Mouse (Mus musculus): ENCODE results near the gene Lin52. TPM values are rescaled to one million over a fixed set of nuclear protein-coding genes. Genes with fewer than 3 reads are reported as not detected.

Gene Lin52
- total RNA-seq (2014; fragmentation: Nextera tagmentation) (21.6 and 25.2 TPM in 2 replicates), total RNA-seq (2017) (30.9 and 38.5 TPM in 2 replicates), polyA plus RNA-seq (2012) (0.67 and 1.0 TPM in 2 replicates)

DNA sequence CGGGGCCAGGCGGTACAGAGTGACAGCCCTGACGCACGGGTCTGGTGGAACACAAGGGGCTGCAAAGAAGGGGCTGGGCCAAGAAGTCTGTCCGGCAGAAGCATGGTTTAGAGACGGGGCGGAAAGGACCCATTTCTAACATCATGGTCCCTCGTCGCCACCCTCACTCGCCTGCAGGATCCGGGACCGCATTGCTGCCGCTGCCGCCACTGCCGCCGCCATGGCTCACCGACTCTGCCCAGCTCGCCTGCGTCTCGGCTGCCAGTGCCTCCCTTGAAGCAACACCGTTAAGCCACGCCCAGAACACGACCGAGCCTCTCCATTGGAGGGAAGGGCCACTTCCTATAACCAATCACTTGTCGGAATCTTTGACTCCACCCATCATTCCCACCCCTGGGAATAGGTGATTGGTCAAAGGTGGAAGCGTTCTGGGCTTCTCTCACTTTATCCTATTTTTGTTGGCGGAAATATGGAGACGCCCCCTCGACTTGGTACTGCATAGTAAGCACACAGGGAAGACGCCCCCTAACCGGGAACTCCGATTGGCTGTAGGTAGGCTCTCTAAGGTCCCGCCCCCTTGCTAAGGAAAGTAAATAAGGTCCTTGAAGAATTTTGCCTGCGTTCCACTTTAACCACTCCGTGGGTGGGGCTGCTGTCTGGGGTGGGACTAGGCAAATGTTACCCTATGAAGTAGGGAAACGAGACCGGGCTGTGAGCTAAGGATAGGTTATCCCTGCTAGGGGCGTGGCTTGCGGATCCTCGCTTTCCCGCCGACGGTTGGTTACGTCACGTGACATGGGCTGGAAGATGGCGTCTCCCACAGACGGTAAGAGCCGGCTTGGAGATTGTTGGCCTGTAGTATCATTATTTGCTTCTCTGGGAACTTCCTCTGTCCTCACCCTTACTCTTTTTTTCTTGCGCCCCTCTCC lies at the start of gene Lin52, which contains the start of gene Aldh6a1:
TSS of gene Lin52 (plus strand) at position 705 of the 929 bp plus-strand sequence.
TSS of gene Aldh6a1 (minus strand) at position 287 of the 929 bp plus-strand sequence.
- H3K4me3 ChIP-seq (ENCODE audit: low read depth, low read length), result peak within 1 kb of the TSS; percentile 79
- no peaks in the 10 kb centered on the region for H3K9me3 ChIP-seq (replicated peaks)
- H3K36me3 ChIP-seq (replicated peaks), result peaks cover 24% of the 10 kb centered on the region
- peaks cover 38% of the 10 kb centered on the region for H3K4me1 ChIP-seq (ENCODE audit: insufficient read depth, low read depth, low read length)
- ATAC-seq (ENCODE audit: extremely low read depth, insufficient number of reproducible peaks, low FRiP score, poor library complexity, severe bottlenecking), result peak; percentile 92
- peak; percentile 98 for DNase-seq (ENCODE audit: low spot score)
- TF ChIP-seq POLR2AphosphoS5 (IDR thresholded peaks at IDR 0.05; ENCODE audit: insufficient replicate concordance, low read depth, low read length), result no peak
- no peak for TF ChIP-seq CTCF (IDR thresholded peaks at IDR 0.05; ENCODE audit: low read depth, low read length)
- TF ChIP-seq GATA1 (IDR thresholded peaks at IDR 0.05; ENCODE audit: borderline replicate concordance, low read length), result no peak
- no peak for TF ChIP-seq TAL1 (conservative IDR thresholded peaks at IDR 0.05; ENCODE audit: low read depth, low read length)
- TF ChIP-seq GATA2 (IDR thresholded peaks at IDR 0.05; ENCODE audit: borderline replicate concordance, low read depth, low read length), result no peak
- peaks cover 9% of the 10 kb centered on the region for H3K27me3 ChIP-seq (ENCODE audit: insufficient read depth, low read length)

DNA sequence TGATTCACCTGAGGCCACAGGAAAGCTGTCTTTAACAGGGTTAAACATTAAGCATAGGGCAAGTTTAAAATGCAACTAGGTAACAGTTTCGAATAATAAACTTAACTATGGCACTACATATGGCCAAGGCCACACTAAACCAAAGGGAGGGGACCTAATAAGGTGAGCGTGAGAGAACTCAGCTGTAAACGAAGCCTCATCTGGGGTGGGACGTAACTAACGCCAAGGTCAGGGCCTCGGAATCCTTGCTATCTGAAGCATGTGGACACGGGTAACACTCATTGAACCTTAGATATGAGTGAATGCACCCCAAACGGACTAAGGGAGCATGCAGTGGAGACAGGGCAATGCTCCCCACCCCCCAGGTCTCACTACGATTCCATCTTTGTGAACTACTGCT lies 48.3 kb upstream of the Lin52 start:
- H3K4me1 ChIP-seq (ENCODE audit: insufficient read depth, low read depth, low read length), result peaks cover 28% of the 10 kb centered on the region
- DNase-seq (ENCODE audit: low spot score) (no peak), ATAC-seq (ENCODE audit: extremely low read depth, insufficient number of reproducible peaks, low FRiP score, poor library complexity, severe bottlenecking) (no peak)
- H3K4me3 ChIP-seq (ENCODE audit: low read depth, low read length), result no peak overlapping the region
- H3K27me3 ChIP-seq (ENCODE audit: insufficient read depth, low read length), result no peaks in the 10 kb centered on the region
- TF ChIP-seq POLR2AphosphoS5 (IDR thresholded peaks at IDR 0.05; ENCODE audit: insufficient replicate concordance, low read depth, low read length) (no peak), CTCF (IDR thresholded peaks at IDR 0.05; ENCODE audit: low read depth, low read length) (no peak), TAL1 (conservative IDR thresholded peaks at IDR 0.05; ENCODE audit: low read depth, low read length) (no peak), GATA2 (IDR thresholded peaks at IDR 0.05; ENCODE audit: borderline replicate concordance, low read depth, low read length) (no peak)
- no peaks in the 10 kb centered on the region for H3K9me3 ChIP-seq (replicated peaks)
- peaks cover 31% of the 10 kb centered on the region for H3K36me3 ChIP-seq (replicated peaks)

DNA sequence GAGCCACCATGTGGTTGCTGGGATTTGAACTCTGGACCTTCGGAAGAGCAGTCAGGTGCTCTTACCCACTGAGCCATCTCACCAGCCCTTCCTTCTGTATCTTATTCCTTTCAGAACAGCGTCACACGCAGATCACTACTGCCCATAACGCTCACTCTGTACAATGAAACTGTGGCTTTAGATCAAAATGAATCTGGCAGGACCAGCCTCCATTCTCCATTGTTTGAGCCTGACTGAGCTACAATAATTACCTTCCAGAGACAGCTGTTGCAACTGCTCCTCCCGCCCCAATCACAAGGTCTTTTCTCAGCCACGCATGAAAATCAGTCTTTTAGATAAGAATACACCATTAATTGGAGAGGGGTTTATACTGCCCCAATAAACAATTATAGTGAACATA lies 46.7 kb upstream of the Lin52 start:
- H3K9me3 ChIP-seq (replicated peaks), result no peaks in the 10 kb centered on the region
- H3K4me1 ChIP-seq (ENCODE audit: insufficient read depth, low read depth, low read length), result peaks cover 39% of the 10 kb centered on the region
- ATAC-seq (ENCODE audit: extremely low read depth, insufficient number of reproducible peaks, low FRiP score, poor library complexity, severe bottlenecking) (no peak), DNase-seq (ENCODE audit: low spot score) (no peak)
- TF ChIP-seq GATA1 (IDR thresholded peaks at IDR 0.05; ENCODE audit: borderline replicate concordance, low read length), result no peak
- no peak for TF ChIP-seq POLR2AphosphoS5 (IDR thresholded peaks at IDR 0.05; ENCODE audit: insufficient replicate concordance, low read depth, low read length)
- TF ChIP-seq GATA2 (IDR thresholded peaks at IDR 0.05; ENCODE audit: borderline replicate concordance, low read depth, low read length), result no peak
- TF ChIP-seq TAL1 (conservative IDR thresholded peaks at IDR 0.05; ENCODE audit: low read depth, low read length), result no peak
- TF ChIP-seq CTCF (IDR thresholded peaks at IDR 0.05; ENCODE audit: low read depth, low read length), result no peak
- H3K4me3 ChIP-seq (ENCODE audit: low read depth, low read length), result no peak overlapping the region
- H3K36me3 ChIP-seq (replicated peaks), result peaks cover 24% of the 10 kb centered on the region
- no peaks in the 10 kb centered on the region for H3K27me3 ChIP-seq (ENCODE audit: insufficient read depth, low read length)

DNA sequence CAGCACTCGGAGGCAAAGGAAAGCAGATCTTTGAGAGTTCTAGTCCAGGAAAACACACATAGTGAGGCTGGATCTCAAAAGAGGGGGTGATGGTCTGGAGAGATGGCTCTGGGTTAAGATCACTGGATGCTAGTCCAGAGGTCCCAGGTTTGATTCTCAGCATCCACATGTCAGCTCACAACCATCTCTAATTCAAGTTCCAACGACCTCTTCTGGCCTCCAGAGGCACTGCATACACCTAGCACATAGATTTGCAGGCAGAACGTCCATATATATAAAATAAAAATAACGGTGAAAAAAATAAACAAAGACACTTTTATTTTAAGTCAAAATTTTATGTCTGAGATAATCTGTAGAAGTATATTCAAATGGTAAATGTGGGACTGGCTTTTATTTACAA lies 44.0 kb upstream of the Lin52 start:
- no peaks in the 10 kb centered on the region for H3K9me3 ChIP-seq (replicated peaks)
- no peak for TF ChIP-seq POLR2AphosphoS5 (IDR thresholded peaks at IDR 0.05; ENCODE audit: insufficient replicate concordance, low read depth, low read length)
- TF ChIP-seq GATA1 (IDR thresholded peaks at IDR 0.05; ENCODE audit: borderline replicate concordance, low read length), result no peak
- no peak for TF ChIP-seq TAL1 (conservative IDR thresholded peaks at IDR 0.05; ENCODE audit: low read depth, low read length)
- TF ChIP-seq CTCF (IDR thresholded peaks at IDR 0.05; ENCODE audit: low read depth, low read length), result no peak
- TF ChIP-seq GATA2 (IDR thresholded peaks at IDR 0.05; ENCODE audit: borderline replicate concordance, low read depth, low read length), result no peak

DNA sequence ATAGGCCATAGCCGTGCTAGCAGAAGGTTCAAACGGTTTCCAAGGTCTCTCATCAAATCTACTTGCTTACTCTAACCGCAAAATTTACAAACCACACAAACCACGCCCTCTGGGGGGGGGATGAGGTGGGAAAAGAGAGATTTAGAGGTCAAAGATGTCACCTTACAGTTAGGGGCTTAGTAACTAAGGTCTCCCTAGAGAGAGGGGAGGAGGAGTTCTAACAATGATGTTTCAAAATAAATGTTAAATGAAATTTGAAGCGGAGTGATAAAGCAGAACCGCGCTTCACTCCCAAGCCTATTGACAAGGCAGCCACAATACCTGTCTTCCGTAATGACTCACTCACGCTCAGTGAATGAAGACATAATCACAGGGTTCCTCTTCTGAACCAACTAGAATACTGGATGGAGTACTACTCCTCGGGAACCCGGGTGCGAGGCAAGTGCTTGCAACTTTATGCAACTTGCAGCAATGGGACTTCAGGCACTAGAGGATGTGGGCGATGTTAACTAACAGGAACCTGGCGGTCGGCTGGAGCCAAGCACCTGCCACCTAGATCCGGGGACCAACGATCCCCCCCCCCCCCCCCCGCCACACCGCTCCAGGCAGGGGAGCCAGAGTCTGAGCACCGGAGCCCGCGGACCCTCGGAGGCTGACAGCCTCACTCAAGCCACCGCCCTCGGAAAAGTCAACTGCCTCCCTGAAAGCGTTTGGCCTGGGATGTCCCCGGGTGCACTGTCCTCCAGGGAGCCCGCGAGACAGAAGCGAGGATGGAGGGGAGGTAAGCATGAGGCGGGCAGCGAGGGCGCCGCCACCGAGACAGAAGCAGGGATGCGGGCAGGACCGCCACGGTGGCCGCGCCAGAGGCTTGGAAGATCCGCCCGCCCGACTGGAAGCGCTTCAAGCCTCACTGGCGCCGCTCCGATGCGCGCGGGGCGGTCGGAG lies 43.1 kb upstream of the Lin52 start:
- Histone ChIP-seq H3K36me3 (replicated peaks) (peaks cover 16% of the 10 kb centered on the region), H3K4me1 (ENCODE audit: insufficient read depth, low read depth, low read length) (peaks cover 29% of the 10 kb centered on the region), H3K27me3 (ENCODE audit: insufficient read depth, low read length) (no peaks in the 10 kb centered on the region), H3K9me3 (replicated peaks) (no peaks in the 10 kb centered on the region), H3K4me3 (ENCODE audit: low read depth, low read length) (peak overlapping the region; percentile 90)
- TF ChIP-seq CTCF (IDR thresholded peaks at IDR 0.05; ENCODE audit: low read depth, low read length) (no peak), GATA1 (IDR thresholded peaks at IDR 0.05; ENCODE audit: borderline replicate concordance, low read length) (no peak), POLR2AphosphoS5 (IDR thresholded peaks at IDR 0.05; ENCODE audit: insufficient replicate concordance, low read depth, low read length) (no peak), TAL1 (conservative IDR thresholded peaks at IDR 0.05; ENCODE audit: low read depth, low read length) (no peak), GATA2 (IDR thresholded peaks at IDR 0.05; ENCODE audit: borderline replicate concordance, low read depth, low read length) (no peak)
- peak; percentile 63 for DNase-seq (ENCODE audit: low spot score)
- ATAC-seq (ENCODE audit: extremely low read depth, insufficient number of reproducible peaks, low FRiP score, poor library complexity, severe bottlenecking), result peak; percentile 48; the same call in 1 of the 2 replicates

More for the DNA sequence above, 44.0 kb upstream of the Lin52 start:
- no peak overlapping the region for H3K4me3 ChIP-seq (ENCODE audit: low read depth, low read length)
- H3K4me1 ChIP-seq (ENCODE audit: insufficient read depth, low read depth, low read length), result peaks cover 29% of the 10 kb centered on the region
- no peak for DNase-seq (ENCODE audit: low spot score)
- ATAC-seq (ENCODE audit: extremely low read depth, insufficient number of reproducible peaks, low FRiP score, poor library complexity, severe bottlenecking), result no peak
- peaks cover 17% of the 10 kb centered on the region for H3K36me3 ChIP-seq (replicated peaks)
- H3K27me3 ChIP-seq (ENCODE audit: insufficient read depth, low read length), result no peaks in the 10 kb centered on the region

Measured in G1E (cell line).